Mouse (Mus musculus) lung, adult 2 months (tissue): ENCODE measurements around the gene Borcs8.

ENCODE experiments used
- CTCF ChIP-seq: fragments of 200-500 bp; IDR thresholded peaks from 2 replicates; pipeline ENCODE4 v1.5.1; 2011; ENCODE audit warnings: mild to moderate bottlenecking, low read length, control low read depth; ENCODE audit not compliant: insufficient read depth
- POLR2A ChIP-seq: fragments of 200-500 bp; IDR thresholded peaks from 2 replicates; pipeline ENCODE4 v1.6.1; 2011; ENCODE audit warnings: low read depth, mild to moderate bottlenecking, control low read depth, low read length, borderline replicate concordance; ENCODE audit errors: extremely low read depth

GRCm38 (mm10) chr8:70183194-70183593 is 43.9 kb downstream of the Borcs8 start:
- no peak for TF ChIP-seq CTCF
- no peak for TF ChIP-seq POLR2A
